Mouse (Mus musculus): ENCODE measurements around the gene Actg1. TPM values are rescaled to one million over a fixed set of nuclear protein-coding genes. Genes with fewer than 3 reads are reported as not detected.

Gene Actg1
- polyA plus RNA-seq, 1 experiment from 2014 or later, result 1,136 TPM

GRCm38 (mm10) chr11:120313906-120314685 lies 34.2 kb downstream of the Actg1 start:
- ATAC-seq (ENCODE audit: insufficient number of reproducible peaks, insufficient read depth, low FRiP score, low read depth), result no peak
- H3K4me2 ChIP-seq (ENCODE audit: low read length), result no peak overlapping the region
- no peak overlapping the region for H3K9ac ChIP-seq (ENCODE audit: low read length)
- WGBS, result 53% methylated on average over 6 of the region's 6 CpGs
- H3K4me1 ChIP-seq (ENCODE audit: control insufficient read depth in 2 of 2, insufficient read depth in 2 of 2, low read length in 2 of 2), result peaks cover 24 to 35% of the 10 kb centered on the region in 2 experiments
- no peak overlapping the region for H3K4me3 ChIP-seq (ENCODE audit: control insufficient read depth in 1 of 2, insufficient read depth in 1 of 2, low read depth in 1 of 2, low read length in 2 of 2)
- H3K27me3 ChIP-seq (ENCODE audit: control insufficient read depth, insufficient read depth, low read length), result no peaks in the 10 kb centered on the region
- no peaks in the 10 kb centered on the region for H3K9me3 ChIP-seq (ENCODE audit: control insufficient read depth, low read length)
- H3K36me3 ChIP-seq (ENCODE audit: control insufficient read depth, insufficient read depth, low read length), result no peaks in the 10 kb centered on the region
- no peak overlapping the region for H3K27ac ChIP-seq (replicated peaks in 1 of 2; ENCODE audit: control insufficient read depth in 1 of 2, insufficient read depth in 1 of 2, low read depth in 2 of 2, low read length in 2 of 2)

GRCm38 (mm10) chr11:120312069-120312468 lies 36.3 kb downstream of the Actg1 start:
- Histone ChIP-seq H3K9me3 (ENCODE audit: control insufficient read depth, low read length) (no peaks in the 10 kb centered on the region), H3K4me3 (ENCODE audit: control insufficient read depth in 1 of 2, insufficient read depth in 1 of 2, low read depth in 1 of 2, low read length in 2 of 2) (no peak overlapping the region), H3K27ac (replicated peaks in 1 of 2; ENCODE audit: control insufficient read depth in 1 of 2, insufficient read depth in 1 of 2, low read depth in 2 of 2, low read length in 2 of 2) (no peak overlapping the region), H3K9ac (ENCODE audit: low read length) (no peak overlapping the region), H3K4me1 (ENCODE audit: control insufficient read depth in 2 of 2, insufficient read depth in 2 of 2, low read length in 2 of 2) (peaks cover 29 to 38% of the 10 kb centered on the region in 2 experiments), H3K4me2 (ENCODE audit: low read length) (no peak overlapping the region), H3K36me3 (ENCODE audit: control insufficient read depth, insufficient read depth, low read length) (no peaks in the 10 kb centered on the region), H3K27me3 (ENCODE audit: control insufficient read depth, insufficient read depth, low read length) (no peaks in the 10 kb centered on the region)
- WGBS, result 88% methylated on average over 6 of the region's 6 CpGs
- no peak for ATAC-seq (ENCODE audit: insufficient number of reproducible peaks, insufficient read depth, low FRiP score, low read depth)

GRCm38 (mm10) chr11:120311561-120311960 lies 36.8 kb downstream of the Actg1 start:
- peaks cover 29 to 38% of the 10 kb centered on the region in 2 experiments for H3K4me1 ChIP-seq (ENCODE audit: control insufficient read depth in 2 of 2, insufficient read depth in 2 of 2, low read length in 2 of 2)
- H3K9me3 ChIP-seq (ENCODE audit: control insufficient read depth, low read length), result no peaks in the 10 kb centered on the region
- H3K36me3 ChIP-seq (ENCODE audit: control insufficient read depth, insufficient read depth, low read length), result no peaks in the 10 kb centered on the region
- H3K27me3 ChIP-seq (ENCODE audit: control insufficient read depth, insufficient read depth, low read length), result no peaks in the 10 kb centered on the region
- H3K4me2 ChIP-seq (ENCODE audit: low read length), result peak overlapping the region; percentile 71
- WGBS, result 62% methylated on average over 10 of the region's 10 CpGs
- peak overlapping the region in 1 of 2 experiments; percentile 90; a peak in 3 of 4 replicates for H3K27ac ChIP-seq (replicated peaks in 1 of 2; ENCODE audit: control insufficient read depth in 1 of 2, insufficient read depth in 1 of 2, low read depth in 2 of 2, low read length in 2 of 2)
- H3K4me3 ChIP-seq (ENCODE audit: control insufficient read depth in 1 of 2, insufficient read depth in 1 of 2, low read depth in 1 of 2, low read length in 2 of 2), result peak overlapping the region in 1 of 2 experiments; percentile 41; a peak in 2 of 4 replicates
- H3K9ac ChIP-seq (ENCODE audit: low read length), result peak overlapping the region; percentile 77
- ATAC-seq (ENCODE audit: insufficient number of reproducible peaks, insufficient read depth, low FRiP score, low read depth), result no peak

GRCm38 (mm10) chr11:120310813-120311312 lies 37.5 kb downstream of the Actg1 start:
- Histone ChIP-seq H3K27ac (replicated peaks in 1 of 2; ENCODE audit: control insufficient read depth in 1 of 2, insufficient read depth in 1 of 2, low read depth in 2 of 2, low read length in 2 of 2) (peak overlapping the region; percentile 80 to 90), H3K9ac (ENCODE audit: low read length) (peak overlapping the region; percentile 77), H3K4me3 (ENCODE audit: control insufficient read depth in 1 of 2, insufficient read depth in 1 of 2, low read depth in 1 of 2, low read length in 2 of 2) (peak overlapping the region; percentile 38 to 41), H3K4me2 (ENCODE audit: low read length) (peak overlapping the region; percentile 71), H3K36me3 (ENCODE audit: control insufficient read depth, insufficient read depth, low read length) (no peaks in the 10 kb centered on the region), H3K4me1 (ENCODE audit: control insufficient read depth in 2 of 2, insufficient read depth in 2 of 2, low read length in 2 of 2) (peaks cover 35 to 45% of the 10 kb centered on the region in 2 experiments), H3K9me3 (ENCODE audit: control insufficient read depth, low read length) (no peaks in the 10 kb centered on the region), H3K27me3 (ENCODE audit: control insufficient read depth, insufficient read depth, low read length) (no peaks in the 10 kb centered on the region)
- 0% methylated on average over 41 of the region's 45 CpGs for WGBS
- peak; percentile 84 for ATAC-seq (ENCODE audit: insufficient number of reproducible peaks, insufficient read depth, low FRiP score, low read depth)

- Histone ChIP-seq H3K4me2 (ENCODE audit: low read length) (no peak overlapping the region), H3K4me1 (ENCODE audit: control insufficient read depth in 2 of 2, insufficient read depth in 2 of 2, low read length in 2 of 2) (peaks cover 40 to 47% of the 10 kb centered on the region in 2 experiments)
Measured at GRCm38 (mm10) chr11:120308441-120309320, 39.7 kb downstream of the Actg1 start.

GRCm38 (mm10) chr11:120307566-120308430 lies 40.5 kb downstream of the Actg1 start:
- ATAC-seq (ENCODE audit: insufficient number of reproducible peaks, insufficient read depth, low FRiP score, low read depth), result no peak

More at GRCm38 (mm10) chr11:120308441-120309320, 39.7 kb downstream of the Actg1 start:
- no peaks in the 10 kb centered on the region for H3K9me3 ChIP-seq (ENCODE audit: control insufficient read depth, low read length)
- no peak for ATAC-seq (ENCODE audit: insufficient number of reproducible peaks, insufficient read depth, low FRiP score, low read depth)
- H3K4me3 ChIP-seq (ENCODE audit: control insufficient read depth in 1 of 2, insufficient read depth in 1 of 2, low read depth in 1 of 2, low read length in 2 of 2), result no peak overlapping the region
- H3K27me3 ChIP-seq (ENCODE audit: control insufficient read depth, insufficient read depth, low read length), result no peaks in the 10 kb centered on the region
- no peak overlapping the region for H3K27ac ChIP-seq (replicated peaks in 1 of 2; ENCODE audit: control insufficient read depth in 1 of 2, insufficient read depth in 1 of 2, low read depth in 2 of 2, low read length in 2 of 2)
- 53% methylated on average over 15 of the region's 15 CpGs for WGBS
- no peaks in the 10 kb centered on the region for H3K36me3 ChIP-seq (ENCODE audit: control insufficient read depth, insufficient read depth, low read length)
- H3K9ac ChIP-seq (ENCODE audit: low read length), result no peak overlapping the region

More at GRCm38 (mm10) chr11:120307566-120308430, 40.5 kb downstream of the Actg1 start:
- H3K9me3 ChIP-seq (ENCODE audit: control insufficient read depth, low read length), result no peaks in the 10 kb centered on the region
- H3K4me3 ChIP-seq (ENCODE audit: control insufficient read depth in 1 of 2, insufficient read depth in 1 of 2, low read depth in 1 of 2, low read length in 2 of 2), result no peak overlapping the region
- no peaks in the 10 kb centered on the region for H3K27me3 ChIP-seq (ENCODE audit: control insufficient read depth, insufficient read depth, low read length)
- 8% methylated on average over 19 of the region's 19 CpGs for WGBS
- peaks cover 40 to 47% of the 10 kb centered on the region in 2 experiments for H3K4me1 ChIP-seq (ENCODE audit: control insufficient read depth in 2 of 2, insufficient read depth in 2 of 2, low read length in 2 of 2)
- peak overlapping the region in 1 of 2 experiments; percentile 29; a peak in 1 of 4 replicates for H3K27ac ChIP-seq (replicated peaks in 1 of 2; ENCODE audit: control insufficient read depth in 1 of 2, insufficient read depth in 1 of 2, low read depth in 2 of 2, low read length in 2 of 2)
- no peaks in the 10 kb centered on the region for H3K36me3 ChIP-seq (ENCODE audit: control insufficient read depth, insufficient read depth, low read length)
- H3K9ac ChIP-seq (ENCODE audit: low read length), result peak overlapping the region; percentile 9; the same call in 1 of the 2 replicates
- H3K4me2 ChIP-seq (ENCODE audit: low read length), result 0 out of 2 replicates have a peak overlapping the region, but pooled peaks have one; percentile 18

All from heart, embryonic 14.5 days (tissue).